Comparison of ENCODE assay signal across 7 mouse cellular contexts in the genomic region with DNA sequence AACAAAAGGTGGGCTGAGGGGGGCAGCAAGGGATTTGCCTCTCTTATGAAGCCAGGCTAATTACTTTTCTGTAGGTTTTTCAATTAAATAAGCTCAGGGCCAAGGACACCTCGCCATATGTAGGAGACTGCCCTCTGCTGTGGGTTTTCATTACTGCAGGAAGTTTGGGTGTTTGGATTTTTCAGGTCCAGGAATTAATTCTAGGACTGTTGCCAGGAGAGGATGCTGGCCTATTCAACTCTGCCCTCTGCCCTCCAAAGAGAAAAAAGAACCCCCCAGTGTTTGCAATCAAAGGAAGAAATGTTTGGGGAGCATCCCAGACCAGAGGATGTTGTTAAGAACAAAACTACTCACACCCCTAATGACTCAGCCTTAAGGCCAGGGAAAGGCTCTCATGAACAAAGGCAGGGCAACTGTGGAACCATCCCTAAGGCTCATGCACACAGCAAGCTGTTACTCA. TPM values are rescaled to one million over a fixed set of nuclear protein-coding genes. Genes with fewer than 3 reads are reported as not detected.
DNase-seq lines count a peak whose midpoint lies in the region; ATAC-seq and TF ChIP-seq lines count a peak whose summit lies in the region.

No protein-coding gene starts in this region.

- no peak overlapping the region for H3K4me2 ChIP-seq in hindbrain, embryonic 15.5 days
- peak overlapping the region; percentile 22 for H3K4me2 ChIP-seq in midbrain, embryonic 13.5 days (replicated peaks)

- intact Hi-C loops in left cerebral cortex, adult 2 months (cut with DNase I): loop anchor here (1.0 to 10.0 kb wide), 5 partner anchors 63 to 379 kb away; no protein-coding TSS in a partner anchor

- peak; percentile 79 for TF ChIP-seq CTCF in left cerebral cortex, adult 2 months (IDR thresholded peaks at IDR 0.05)

- H3K27ac ChIP-seq in hindbrain, embryonic 15.5 days (replicated peaks): peak overlapping the region; percentile 26; the same call in 1 of the 2 replicates
- peak overlapping the region; percentile 91 for H3K27ac ChIP-seq in left cerebral cortex, adult 2 months
- H3K27ac ChIP-seq in midbrain, embryonic 13.5 days: peak overlapping the region; percentile 30; the same call in 1 of the 2 replicates

- no peaks in the 10 kb centered on the region for H3K27me3 ChIP-seq in hindbrain, embryonic 15.5 days
- H3K27me3 ChIP-seq in midbrain, embryonic 13.5 days: no peaks in the 10 kb centered on the region

- ATAC-seq in hindbrain, embryonic 15.5 days (ENCODE audit: low FRiP score, low read depth): 0 out of 2 replicates have a peak, but pooled peaks have one; percentile 61
- ATAC-seq in midbrain, embryonic 13.5 days: peak; percentile 51

- 0% methylated on average over 1 of the region's 1 CpGs for WGBS in hindbrain, embryonic 15.5 days
- 0% methylated on average over 1 of the region's 1 CpGs for WGBS in midbrain, embryonic 13.5 days

- H3K4me1 ChIP-seq in hindbrain, embryonic 15.5 days (replicated peaks): peaks cover 45% of the 10 kb centered on the region
- peaks cover 36% of the 10 kb centered on the region for H3K4me1 ChIP-seq in midbrain, embryonic 13.5 days (replicated peaks)

- H3K9me3 ChIP-seq in hindbrain, embryonic 15.5 days: no peaks in the 10 kb centered on the region
- H3K9me3 ChIP-seq in midbrain, embryonic 13.5 days: no peaks in the 10 kb centered on the region

- DNase-seq in WW6 (ENCODE audit: low read depth, low spot score): peak; percentile 13
- peak; percentile 30 for DNase-seq in cerebellum, adult 11 months
- DNase-seq in frontal cortex, postnatal 14 days (ENCODE audit: low spot score in 2 of 2): peak; percentile 54 to 74
- peak; percentile 73 to 83 for DNase-seq in left cerebral cortex, adult 2 months (ENCODE audit: extremely low spot score in 1 of 2, low spot score in 2 of 2)
- DNase-seq in testis, postnatal 14 days (ENCODE audit: low spot score): peak; percentile 19

- no peak overlapping the region for H3K9ac ChIP-seq in hindbrain, embryonic 15.5 days
- H3K9ac ChIP-seq in midbrain, embryonic 13.5 days (replicated peaks): no peak overlapping the region

- H3K4me3 ChIP-seq in hindbrain, embryonic 15.5 days: no peak overlapping the region
- no peak overlapping the region for H3K4me3 ChIP-seq in left cerebral cortex, adult 2 months
- no peak overlapping the region for H3K4me3 ChIP-seq in midbrain, embryonic 13.5 days (replicated peaks)

- no peaks in the 10 kb centered on the region for H3K36me3 ChIP-seq in hindbrain, embryonic 15.5 days
- H3K36me3 ChIP-seq in midbrain, embryonic 13.5 days: no peaks in the 10 kb centered on the region

RNA-seq across cellular contexts. Expression of a gene that starts 40.4 kb away (rescaled TPM):
- polyA plus RNA-seq in hindbrain, embryonic 15.5 days (2015; fragmentation: Nextera tagmentation; extraction: Ambion mirVana): 15.2 and 16.1 TPM in 2 replicates
- total RNA-seq in left cerebral cortex, adult 2 months (2021): 100 to 1,000 TPM; 163 to 182 TPM
- 12.3 and 13.1 TPM in 2 replicates for polyA plus RNA-seq in midbrain, embryonic 13.5 days (2015; fragmentation: Nextera tagmentation; extraction: Ambion mirVana)

Comparison
In these comparisons a context has a peak if more than half of its experiments do, and no peak if none do; other contexts are left out.
1. DNase-seq: peak in every context shown above with its lines; median percentile 78 in left cerebral cortex, adult 2 months; 64 in frontal cortex, postnatal 14 days; 30 in cerebellum, adult 11 months; 19 in testis, postnatal 14 days; 13 in WW6.
2. H3K27ac ChIP-seq: peak in every context shown above with its lines; median percentile 91 in left cerebral cortex, adult 2 months; 30 in midbrain, embryonic 13.5 days; 26 in hindbrain, embryonic 15.5 days.